ENCODE assay signal across 7 mouse cellular contexts in genomic region chr5:52040427-52041312, GRCm38 (mm10).
DNase-seq lines count a peak whose midpoint lies in the region; ATAC-seq and TF ChIP-seq lines count a peak whose summit lies in the region.

No protein-coding gene starts in this region.

- TF ChIP-seq EP300 in stomach, postnatal 0 days (optimal IDR thresholded peaks at IDR 0.05), result no peak

- peak; percentile 74; the same call in 1 of the 2 replicates for ATAC-seq in heart, embryonic 14.5 days (ENCODE audit: insufficient number of reproducible peaks, insufficient read depth, low FRiP score, low read depth)
- ATAC-seq in liver, embryonic 16.5 days (ENCODE audit: low read depth), result peak; percentile 64
- no peak for ATAC-seq in stomach, postnatal 0 days (ENCODE audit: low FRiP score, low TSS enrichment)
- ATAC-seq in midbrain, postnatal 0 days (ENCODE audit: low FRiP score), result no peak

- H3K4me1 ChIP-seq in heart, embryonic 14.5 days (ENCODE audit: control insufficient read depth in 2 of 2, insufficient read depth in 2 of 2, low read length in 2 of 2), result peaks cover 7 to 23% of the 10 kb centered on the region in 2 experiments
- H3K4me1 ChIP-seq in liver, embryonic 16.5 days (ENCODE audit: control insufficient read depth, low read depth, low read length), result no peaks in the 10 kb centered on the region; the same call in 1 of the 2 replicates
- no peaks in the 10 kb centered on the region for H3K4me1 ChIP-seq in stomach, postnatal 0 days (replicated peaks; ENCODE audit: control insufficient read depth, insufficient read depth)
- no peaks in the 10 kb centered on the region for H3K4me1 ChIP-seq in midbrain, postnatal 0 days (ENCODE audit: insufficient read depth, low read length)

- WGBS in heart, embryonic 14.5 days, result 8% methylated on average over 24 of the region's 24 CpGs
- 34% methylated on average over 24 of the region's 24 CpGs for WGBS in liver, embryonic 16.5 days (ENCODE audit: insufficient replicate concordance)
- 60% methylated on average over 24 of the region's 24 CpGs for WGBS in stomach, postnatal 0 days
- WGBS in midbrain, postnatal 0 days, result 72% methylated on average over 24 of the region's 24 CpGs

- H3K9me3 ChIP-seq in heart, embryonic 14.5 days (ENCODE audit: control insufficient read depth, low read length), result no peaks in the 10 kb centered on the region
- H3K9me3 ChIP-seq in liver, embryonic 16.5 days (replicated peaks; ENCODE audit: control insufficient read depth, low read length), result no peaks in the 10 kb centered on the region
- H3K9me3 ChIP-seq in stomach, postnatal 0 days (ENCODE audit: control insufficient read depth, low read length), result no peaks in the 10 kb centered on the region
- H3K9me3 ChIP-seq in midbrain, postnatal 0 days (ENCODE audit: low read length), result no peaks in the 10 kb centered on the region

- peak overlapping the region; percentile 76 to 82 for H3K27ac ChIP-seq in heart, embryonic 14.5 days (replicated peaks in 1 of 2; ENCODE audit: control insufficient read depth in 1 of 2, insufficient read depth in 1 of 2, low read depth in 2 of 2, low read length in 2 of 2)
- no peak overlapping the region for H3K27ac ChIP-seq in liver, embryonic 16.5 days (ENCODE audit: low read length)
- no peak overlapping the region for H3K27ac ChIP-seq in stomach, postnatal 0 days (replicated peaks)
- no peak overlapping the region for H3K27ac ChIP-seq in midbrain, postnatal 0 days (ENCODE audit: low read depth, low read length)

- no peaks in the 10 kb centered on the region for H3K36me3 ChIP-seq in heart, embryonic 14.5 days (ENCODE audit: control insufficient read depth, insufficient read depth, low read length)
- no peaks in the 10 kb centered on the region for H3K36me3 ChIP-seq in liver, embryonic 16.5 days (ENCODE audit: control insufficient read depth, insufficient read depth)
- H3K36me3 ChIP-seq in stomach, postnatal 0 days (ENCODE audit: control insufficient read depth, insufficient read depth, low read length), result no peaks in the 10 kb centered on the region
- no peaks in the 10 kb centered on the region for H3K36me3 ChIP-seq in midbrain, postnatal 0 days (ENCODE audit: insufficient read depth, low read length)

- no peak for TF ChIP-seq POLR2A in brain, embryonic 14.5 days (IDR thresholded peaks at IDR 0.05; ENCODE audit: borderline replicate concordance, extremely low read depth, insufficient read depth, insufficient read length, poor library complexity, severe bottlenecking)

- peak overlapping the region; percentile 26 for H3K9ac ChIP-seq in heart, embryonic 14.5 days (ENCODE audit: low read length)
- H3K9ac ChIP-seq in liver, embryonic 16.5 days (ENCODE audit: low read depth, low read length), result no peak overlapping the region
- H3K9ac ChIP-seq in stomach, postnatal 0 days (ENCODE audit: low read length), result no peak overlapping the region
- no peak overlapping the region for H3K9ac ChIP-seq in midbrain, postnatal 0 days (replicated peaks; ENCODE audit: low read length, poor library complexity, severe bottlenecking)

- no peaks in the 10 kb centered on the region for H3K27me3 ChIP-seq in heart, embryonic 14.5 days (ENCODE audit: control insufficient read depth, insufficient read depth, low read length)
- no peaks in the 10 kb centered on the region for H3K27me3 ChIP-seq in liver, embryonic 16.5 days (ENCODE audit: control insufficient read depth, insufficient read depth, low read depth, low read length)
- H3K27me3 ChIP-seq in stomach, postnatal 0 days (ENCODE audit: control insufficient read depth, insufficient read depth, low read length), result no peaks in the 10 kb centered on the region
- no peaks in the 10 kb centered on the region for H3K27me3 ChIP-seq in midbrain, postnatal 0 days (ENCODE audit: insufficient read depth, low read length)

- peak overlapping the region; percentile 63 for H3K4me2 ChIP-seq in heart, embryonic 14.5 days (ENCODE audit: low read length)
- H3K4me2 ChIP-seq in liver, embryonic 16.5 days (ENCODE audit: low read depth, low read length), result 0 out of 2 replicates have a peak overlapping the region, but pooled peaks have one; percentile 30
- H3K4me2 ChIP-seq in stomach, postnatal 0 days (replicated peaks; ENCODE audit: low read depth), result no peak overlapping the region
- no peak overlapping the region for H3K4me2 ChIP-seq in midbrain, postnatal 0 days (ENCODE audit: low read depth, low read length, poor library complexity, severe bottlenecking)

- H3K4me3 ChIP-seq in heart, embryonic 14.5 days (ENCODE audit: control insufficient read depth in 1 of 2, insufficient read depth in 1 of 2, low read depth in 1 of 2, low read length in 2 of 2), result 0 out of 4 replicates have a peak overlapping the region, but pooled peaks of 1 of the 2 experiments have one; percentile 8
- H3K4me3 ChIP-seq in liver, embryonic 16.5 days (ENCODE audit: low read depth, low read length), result no peak overlapping the region
- H3K4me3 ChIP-seq in stomach, postnatal 0 days (ENCODE audit: low read depth, low read length), result no peak overlapping the region
- no peak overlapping the region for H3K4me3 ChIP-seq in midbrain, postnatal 0 days (ENCODE audit: low read depth, low read length)

- peak; percentile 51 for DNase-seq in brain, embryonic 14.5 days (ENCODE audit: low read depth)
- peak; percentile 36 for DNase-seq in cerebellum, adult 9-10 months
- no peak for DNase-seq in embryo, embryonic 11 days
- no peak for DNase-seq in stomach, postnatal 0 days (ENCODE audit: low spot score)
- no peak for DNase-seq in midbrain, postnatal 0 days (ENCODE audit: low spot score)

- no peak for TF ChIP-seq CTCF in brain, embryonic 14.5 days (IDR thresholded peaks at IDR 0.05; ENCODE audit: borderline replicate concordance, extremely low read depth, insufficient read depth, insufficient read length)
- no peak for TF ChIP-seq CTCF in stomach, postnatal 0 days (IDR thresholded peaks at IDR 0.05; ENCODE audit: low read depth)
- TF ChIP-seq CTCF in midbrain, postnatal 0 days (IDR thresholded peaks at IDR 0.05), result no peak

Comparison
In these comparisons a context has a peak if more than half of its experiments do, and no peak if none do; other contexts are left out.
1. DNase-seq: peak in brain, embryonic 14.5 days (single experiment) and cerebellum, adult 9-10 months (single experiment); none in embryo, embryonic 11 days (single experiment), stomach, postnatal 0 days (single experiment) and midbrain, postnatal 0 days (single experiment).
2. ATAC-seq: peak in heart, embryonic 14.5 days (single experiment) and liver, embryonic 16.5 days (single experiment); none in stomach, postnatal 0 days (single experiment) and midbrain, postnatal 0 days (single experiment).
3. H3K27ac ChIP-seq: peak in heart, embryonic 14.5 days (2 of 2); none in liver, embryonic 16.5 days (single experiment), stomach, postnatal 0 days (single experiment) and midbrain, postnatal 0 days (single experiment).
4. H3K4me2 ChIP-seq: peak in heart, embryonic 14.5 days (single experiment) and liver, embryonic 16.5 days (single experiment); none in stomach, postnatal 0 days (single experiment) and midbrain, postnatal 0 days (single experiment).